Mouse (Mus musculus) neural tube, embryonic 14.5 days (tissue): Measurements from ENCODE around the gene Trim14. TPM values are rescaled to one million over a fixed set of nuclear protein-coding genes. Genes with fewer than 3 reads are reported as not detected.
A peak's percentile ranks its signal among the peaks of the same experiment; 100 is the strongest.

ENCODE experiments used
- ATAC-seq: fragments of 200-750 bp; cut with Nextera tagmentation; 2 replicates; pipeline ENCODE4 v1.8.0; 2017; ENCODE audit warnings: low read depth, mild to moderate bottlenecking, moderate TSS enrichment, moderate library complexity
- H3K27ac ChIP-seq: fragments of 300-500 bp; sonication (generic); 2 replicates; pipeline ENCODE4 v1.5.1; 2014; ENCODE audit warnings: low read depth, mild to moderate bottlenecking, control low read depth, low read length, moderate library complexity, mixed read lengths
- H3K27me3 ChIP-seq: fragments of 300-500 bp; sonication (generic); 2 replicates; pipeline ENCODE4 v1.6.1; 2014; ENCODE audit warnings: low read length; ENCODE audit not compliant: control insufficient read depth, insufficient read depth
- H3K36me3 ChIP-seq: fragments of 300-500 bp; sonication (generic); 2 replicates; pipeline ENCODE4 v1.6.1; 2014; ENCODE audit warnings: low read length, mixed read lengths; ENCODE audit not compliant: control insufficient read depth, insufficient read depth
- H3K4me1 ChIP-seq: fragments of 300-500 bp; sonication (generic); 2 replicates; pipeline ENCODE4 v1.6.1; 2014; ENCODE audit warnings: low read length; ENCODE audit not compliant: control insufficient read depth, insufficient read depth
- H3K4me2 ChIP-seq: fragments of 300-500 bp; sonication (generic); 2 replicates; pipeline ENCODE4 v1.6.1; 2014; ENCODE audit warnings: mild to moderate bottlenecking, low read depth, low read length, control low read depth
- H3K4me3 ChIP-seq: fragments of 300-500 bp; sonication (generic); 2 replicates; pipeline ENCODE4 v1.5.1; 2014; ENCODE audit warnings: low read depth, low read length, control low read depth, mixed read lengths
- H3K9ac ChIP-seq: fragments of 300-500 bp; sonication (generic); replicated peaks from 2 replicates; pipeline ENCODE4 v1.6.1; 2014; ENCODE audit warnings: low read depth, mild to moderate bottlenecking, control low read depth, low read length, mixed read lengths
- H3K9me3 ChIP-seq: fragments of 300-500 bp; sonication (generic); 2 replicates; pipeline ENCODE4 v1.6.1; 2016; ENCODE audit warnings: low read length; ENCODE audit not compliant: control insufficient read depth
- WGBS: fragments of 180-500 bp; shearing (Covaris S2); extraction: QIAGEN DNeasy Blood & Tissue Kit; methylation state at CpG from one replicate; pipeline ENCODE4 v1.1.7; 2014; 5-methylcytosine and 5-hydroxymethylcytosine counted together
- polyA plus RNA-seq: library from polyadenylated mRNA; unstranded; fragments of >200 nt; fragmentation: Nextera tagmentation; extraction: Ambion mirVana; gene quantifications from 2 replicates; pipeline ENCODE4 v1.2.1, GENCODE M21; 2014

The Trim14 gene
- polyA plus RNA-seq, 1 experiment from 2014 or later: 1.1 TPM

DNA sequence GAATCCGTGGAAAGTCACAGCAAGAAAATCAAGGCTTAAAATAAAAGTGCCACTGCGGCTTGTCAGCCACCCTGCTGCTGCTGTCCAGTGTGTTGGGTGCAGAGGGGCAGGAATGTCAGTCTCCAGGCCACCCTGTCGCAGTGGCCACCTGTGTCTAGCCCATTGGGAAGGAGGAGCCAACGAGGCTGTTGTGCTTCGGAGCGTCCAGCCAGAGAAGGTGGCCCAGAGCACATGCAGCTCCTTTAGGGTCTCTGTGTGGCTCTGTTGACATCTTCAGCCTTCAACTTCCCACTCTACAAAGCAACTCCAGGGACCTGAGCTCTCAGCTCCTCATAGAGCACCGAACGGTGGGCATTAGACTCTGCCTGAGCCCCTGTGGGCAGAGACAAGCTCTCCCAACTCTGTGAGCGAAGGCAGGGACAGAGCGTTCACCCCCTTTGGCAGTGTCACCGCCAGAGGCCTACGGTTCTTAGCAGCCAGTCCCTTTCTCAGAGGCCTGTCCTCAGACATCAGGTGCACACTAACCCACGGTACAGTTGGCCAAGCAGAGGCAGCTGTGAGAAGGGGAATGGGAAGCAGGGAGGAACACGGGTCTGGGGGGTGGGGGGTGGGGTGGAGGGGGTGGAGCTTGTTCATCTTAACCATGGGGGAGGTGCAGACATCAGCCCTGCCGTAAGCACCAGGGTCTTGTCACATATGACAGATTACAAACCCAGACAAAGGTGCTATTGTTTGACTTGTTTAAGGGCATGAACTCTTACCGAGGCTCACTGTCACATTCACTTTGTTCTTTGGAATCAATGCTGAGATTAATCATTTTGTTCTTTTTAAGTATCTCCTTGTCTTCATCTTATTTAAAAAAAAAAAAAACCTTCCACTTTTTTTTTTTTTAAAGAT, 33.1 kb downstream of the Trim14 start:
- no peaks in the 10 kb centered on the region for H3K9me3 ChIP-seq
- no peak overlapping the region for H3K27ac ChIP-seq
- 0 out of 2 replicates have a peak, but pooled peaks cover 2% of the 10 kb centered on the region for H3K4me1 ChIP-seq
- H3K4me2 ChIP-seq: no peak overlapping the region
- WGBS: 63% methylated on average over 16 of the region's 16 CpGs
- peaks cover 16% of the 10 kb centered on the region for H3K36me3 ChIP-seq
- H3K27me3 ChIP-seq: 0 out of 2 replicates have a peak, but pooled peaks cover 3% of the 10 kb centered on the region
- ATAC-seq: no peak
- H3K4me3 ChIP-seq: no peak overlapping the region
- no peak overlapping the region for H3K9ac ChIP-seq

DNA sequence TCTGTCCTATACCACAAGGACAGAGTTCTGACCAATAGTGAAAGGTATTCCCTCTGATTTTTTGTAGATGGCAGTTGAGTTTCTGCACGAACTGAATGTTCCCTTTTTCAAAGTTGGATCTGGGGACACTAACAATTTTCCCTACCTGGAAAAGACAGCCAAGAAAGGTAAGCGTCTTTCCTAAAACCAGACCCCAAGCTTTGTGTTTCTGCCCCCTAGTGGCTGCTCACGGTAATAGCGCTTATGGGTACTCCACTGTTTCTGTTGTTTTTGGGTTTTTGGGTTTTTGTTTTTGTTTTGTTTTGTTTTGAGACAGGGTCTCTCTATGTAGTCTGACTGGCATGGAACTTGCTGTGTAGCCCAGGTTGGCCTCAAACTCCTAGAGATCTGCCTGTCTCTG, 37.0 kb downstream of the Trim14 start:
- H3K9me3 ChIP-seq: no peaks in the 10 kb centered on the region
- H3K27ac ChIP-seq: no peak overlapping the region
- H3K27me3 ChIP-seq: no peaks in the 10 kb centered on the region
- ATAC-seq: no peak
- H3K36me3 ChIP-seq: peaks cover 28% of the 10 kb centered on the region
- WGBS: 16% methylated on average over 4 of the region's 4 CpGs
- H3K4me1 ChIP-seq: no peaks in the 10 kb centered on the region
- H3K4me3 ChIP-seq: no peak overlapping the region
- H3K9ac ChIP-seq: no peak overlapping the region
- no peak overlapping the region for H3K4me2 ChIP-seq

DNA sequence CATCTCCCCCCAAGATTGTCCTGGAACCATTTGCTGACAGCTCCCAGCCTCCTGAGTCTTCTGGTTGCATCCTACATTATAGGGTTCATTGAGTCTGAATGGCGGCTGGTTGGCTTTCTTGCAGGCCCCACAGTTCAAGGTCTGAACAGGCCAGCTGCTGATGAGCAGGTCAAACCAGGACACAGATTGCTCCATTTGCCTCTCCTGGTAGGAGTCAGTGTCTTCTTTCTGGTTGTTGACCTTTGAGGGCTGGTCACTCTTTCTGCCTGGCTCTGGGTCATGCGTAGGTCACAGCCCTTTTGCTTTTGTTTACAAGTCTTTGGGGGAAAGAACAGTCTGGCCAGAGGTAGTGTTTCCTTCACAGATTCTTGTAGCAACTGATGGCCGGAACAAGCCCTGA, 37.4 kb downstream of the Trim14 start:
- 54% methylated on average over 3 of the region's 3 CpGs for WGBS
- Histone ChIP-seq H3K4me1 (no peaks in the 10 kb centered on the region), H3K9me3 (no peaks in the 10 kb centered on the region), H3K27me3 (no peaks in the 10 kb centered on the region), H3K9ac (no peak overlapping the region), H3K27ac (no peak overlapping the region), H3K36me3 (peaks cover 32% of the 10 kb centered on the region), H3K4me2 (no peak overlapping the region), H3K4me3 (no peak overlapping the region)
- no peak for ATAC-seq

DNA sequence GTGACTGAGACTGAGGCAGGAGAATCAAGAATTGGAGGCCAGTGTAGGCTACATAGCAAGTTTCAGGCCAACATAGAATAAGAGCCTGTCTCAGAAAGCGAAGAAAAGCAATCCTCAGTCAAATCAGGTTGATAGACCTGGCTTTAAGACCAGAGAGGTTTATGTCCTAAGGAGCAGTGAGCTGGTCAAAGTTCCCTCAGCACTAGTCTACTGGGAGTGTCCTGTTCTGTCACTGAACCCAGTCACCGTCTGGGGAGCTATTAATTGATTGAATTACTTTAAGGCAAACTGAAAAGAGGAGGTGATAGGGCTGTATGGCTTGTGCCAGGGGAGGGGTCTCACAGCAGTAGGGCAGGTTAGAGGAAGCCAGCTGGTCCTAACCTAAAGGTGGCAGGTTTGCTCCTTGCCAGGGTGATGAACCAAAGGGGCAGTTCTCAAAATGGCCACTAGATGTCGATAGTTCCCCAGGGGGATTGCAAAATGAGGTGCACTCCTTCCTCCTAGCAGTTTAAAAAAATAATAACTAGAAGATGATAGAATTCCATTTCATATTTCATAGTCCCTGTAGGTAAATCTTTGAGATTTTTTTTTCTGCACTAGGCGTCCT, 38.6 kb downstream of the Trim14 start:
- no peaks in the 10 kb centered on the region for H3K4me1 ChIP-seq
- ATAC-seq: no peak
- no peaks in the 10 kb centered on the region for H3K9me3 ChIP-seq
- H3K4me3 ChIP-seq: no peak overlapping the region
- H3K27ac ChIP-seq: no peak overlapping the region
- WGBS: 47% methylated on average over 4 of the region's 4 CpGs
- H3K9ac ChIP-seq: no peak overlapping the region
- H3K4me2 ChIP-seq: no peak overlapping the region
- peaks cover 37% of the 10 kb centered on the region for H3K36me3 ChIP-seq
- H3K27me3 ChIP-seq: no peaks in the 10 kb centered on the region

DNA sequence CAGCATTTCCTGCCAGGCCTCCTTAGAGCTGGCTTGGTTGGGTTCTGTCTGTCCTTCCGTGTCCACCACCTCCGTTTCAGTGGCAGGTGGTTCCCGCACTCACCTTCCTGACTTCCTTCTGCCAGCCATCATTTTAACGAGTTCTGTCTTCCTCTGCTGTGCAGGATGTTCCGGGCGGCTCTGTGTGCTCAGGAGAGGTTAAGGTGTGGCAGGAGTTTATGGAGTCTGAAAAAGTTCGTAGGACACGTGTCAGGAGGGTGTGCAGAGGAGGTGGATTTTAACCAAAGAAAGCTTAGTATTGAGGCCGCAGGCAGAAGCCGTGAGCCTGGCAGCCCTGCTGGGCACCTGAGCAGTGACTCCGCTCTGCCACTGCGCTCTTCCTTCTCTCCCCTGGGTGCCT, 40.4 kb downstream of the Trim14 start:
- no peak overlapping the region for H3K4me2 ChIP-seq
- no peak overlapping the region for H3K4me3 ChIP-seq
- H3K36me3 ChIP-seq: peaks cover 24% of the 10 kb centered on the region
- H3K9ac ChIP-seq: no peak overlapping the region
- ATAC-seq: no peak
- no peaks in the 10 kb centered on the region for H3K4me1 ChIP-seq
- no peak overlapping the region; the same call in 1 of the 2 replicates for H3K27ac ChIP-seq
- no peaks in the 10 kb centered on the region for H3K27me3 ChIP-seq
- WGBS: 94% methylated on average over 12 of the region's 12 CpGs
- no peaks in the 10 kb centered on the region for H3K9me3 ChIP-seq

DNA sequence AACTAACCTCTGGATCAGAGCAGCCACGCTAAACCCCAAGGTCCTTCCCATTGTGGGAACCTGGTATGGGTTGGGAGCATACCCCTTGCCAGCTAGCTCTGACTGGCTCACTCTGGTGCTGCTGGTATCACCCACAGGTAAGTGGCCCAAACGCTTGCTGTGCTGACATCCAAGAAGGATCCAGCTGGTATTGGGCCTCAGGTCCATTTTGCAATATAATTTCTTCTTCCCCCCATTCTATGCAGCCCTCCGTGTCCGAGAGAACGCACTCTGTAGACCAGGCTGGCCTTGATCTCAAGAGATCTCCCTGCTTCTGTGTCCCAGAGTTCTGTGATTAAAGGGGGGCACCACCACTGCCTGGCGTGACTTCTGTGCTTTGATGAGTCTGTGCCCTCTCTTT, 42.9 kb downstream of the Trim14 start:
- Histone ChIP-seq H3K4me1 (no peaks in the 10 kb centered on the region), H3K27me3 (no peaks in the 10 kb centered on the region), H3K4me2 (no peak overlapping the region), H3K9ac (no peak overlapping the region), H3K4me3 (no peak overlapping the region), H3K36me3 (peaks cover 24% of the 10 kb centered on the region), H3K9me3 (no peaks in the 10 kb centered on the region), H3K27ac (no peak overlapping the region)
- WGBS: 98% methylated on average over 6 of the region's 6 CpGs
- ATAC-seq: no peak

DNA sequence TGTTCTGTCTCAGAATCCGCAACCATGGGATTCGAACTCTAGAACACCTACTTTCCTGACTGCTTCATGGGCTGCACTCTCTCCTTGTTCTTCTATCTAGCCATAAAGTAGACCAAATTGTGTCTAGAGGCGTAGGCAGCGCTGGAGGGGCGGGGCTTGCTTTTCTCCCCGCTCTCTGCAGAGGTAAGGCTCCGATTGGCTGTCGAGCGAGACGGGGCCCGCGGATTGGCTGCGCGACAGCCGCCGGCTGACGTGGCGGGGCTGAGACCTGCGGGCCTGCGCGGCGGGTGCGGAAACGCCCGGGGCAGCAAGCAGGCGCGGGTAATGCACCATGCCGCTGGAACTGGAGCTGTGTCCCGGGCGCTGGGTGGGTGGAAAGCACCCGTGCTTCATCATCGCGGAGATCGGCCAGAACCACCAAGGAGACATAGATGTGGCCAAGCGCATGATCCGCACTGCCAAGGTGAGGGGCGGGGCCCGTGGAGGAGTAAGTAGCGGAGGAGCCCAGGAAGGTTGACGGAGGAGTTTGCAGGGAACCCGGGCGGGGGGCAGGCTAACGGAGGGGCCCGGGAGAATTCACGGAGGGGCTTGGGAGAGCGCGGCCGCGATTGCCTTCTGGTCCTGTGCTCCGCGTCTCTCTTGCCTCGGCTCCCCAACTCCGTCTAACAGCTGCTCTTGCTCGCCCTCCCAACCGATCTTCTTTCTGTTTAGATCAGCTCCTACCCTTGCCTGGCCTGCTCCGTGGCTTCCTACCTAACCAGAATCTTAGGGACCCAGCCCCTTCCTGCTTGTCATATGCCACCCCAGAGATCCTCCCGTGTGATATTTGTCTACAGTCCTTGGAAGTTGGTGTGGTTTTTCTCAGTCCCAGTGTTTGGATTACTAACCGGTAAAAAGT, 46.7 kb downstream of the Trim14 start, which contains the start of gene Nans:
TSS of gene Nans (plus strand) at position 221 of the 898 bp plus-strand sequence.
- peak within 1 kb of the TSS; percentile 75 for H3K27ac ChIP-seq
- peak within 1 kb of the TSS; percentile 58 for H3K4me2 ChIP-seq
- H3K4me3 ChIP-seq: peak within 1 kb of the TSS; percentile 77
- no peaks in the 10 kb centered on the region for H3K9me3 ChIP-seq
- WGBS: under 1% methylated on average over 58 of the region's 58 CpGs
- peak; percentile 99 for ATAC-seq
- H3K4me1 ChIP-seq: no peaks in the 10 kb centered on the region
- H3K36me3 ChIP-seq: peaks cover 16% of the 10 kb centered on the region
- H3K9ac ChIP-seq: peak within 1 kb of the TSS; percentile 74
- H3K27me3 ChIP-seq: no peaks in the 10 kb centered on the region

DNA sequence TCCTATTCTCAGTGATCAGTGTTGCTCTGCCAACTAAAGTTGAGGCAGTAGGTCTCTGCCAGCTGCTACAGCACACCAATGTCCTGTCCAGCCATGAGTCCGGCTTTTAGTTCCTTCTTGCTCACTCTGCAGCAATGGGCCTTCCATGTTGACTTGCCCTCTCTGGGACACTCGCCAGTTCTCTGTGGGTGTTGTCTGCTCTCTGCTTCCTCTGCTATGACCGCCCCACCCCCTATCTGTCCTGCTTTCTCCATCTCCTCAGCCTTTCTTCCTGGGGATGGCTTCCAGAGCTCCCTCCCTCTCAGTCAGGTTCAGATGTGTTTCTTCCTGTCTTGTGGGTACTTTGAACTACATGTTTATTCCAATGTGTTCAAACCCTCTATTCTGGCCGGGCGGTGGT, 48.6 kb downstream of the Trim14 start:
- Histone ChIP-seq H3K9me3 (no peaks in the 10 kb centered on the region), H3K36me3 (no peaks in the 10 kb centered on the region), H3K27ac (no peak overlapping the region), H3K4me2 (no peak overlapping the region), H3K9ac (no peak overlapping the region), H3K4me3 (no peak overlapping the region), H3K27me3 (no peaks in the 10 kb centered on the region), H3K4me1 (no peaks in the 10 kb centered on the region)
- WGBS: 90% methylated on average over 5 of the region's 5 CpGs
- no peak for ATAC-seq
